Mouse (Mus musculus): ENCODE measurements at regions not wholly inside any gene's neighbourhood (a gene's known extent, or its start where the extent isn't known, plus 50 kb on each side); places are given as distances from the start of the nearest gene placed in this dataset.

GRCm38 (mm10) chr8:128223092-128223491 is 135.3 kb upstream of the Nrp1 start:
- in situ Hi-C loops (cut with MboI, MseI): no loop called here

- in situ Hi-C loops (cut with MboI, MseI): no loop called here
Observed at GRCm38 (mm10) chr8:128223522-128223921, 134.9 kb upstream of the Nrp1 start.

- in situ Hi-C loops (cut with MboI, MseI): no loop called here
Observed at GRCm38 (mm10) chr8:128225123-128225522, 133.3 kb upstream of the Nrp1 start.

- in situ Hi-C loops (cut with MboI, MseI): no loop called here
Observed at GRCm38 (mm10) chr8:128235071-128235470, 123.3 kb upstream of the Nrp1 start.

- in situ Hi-C loops (cut with MboI, MseI): no loop called here
Observed at GRCm38 (mm10) chr8:128235527-128235926, 122.9 kb upstream of the Nrp1 start.

- in situ Hi-C loops (cut with MboI, MseI): no loop called here
Observed at GRCm38 (mm10) chr8:128236097-128236496, 122.3 kb upstream of the Nrp1 start.

- in situ Hi-C loops (cut with MboI, MseI): no loop called here
Observed at GRCm38 (mm10) chr8:128238948-128239347, 119.5 kb upstream of the Nrp1 start.

GRCm38 (mm10) chr8:128239783-128240182 is 118.6 kb upstream of the Nrp1 start:
- in situ Hi-C loops (cut with MboI, MseI): no loop called here

- in situ Hi-C loops (cut with MboI, MseI): no loop called here
Observed at GRCm38 (mm10) chr8:128241200-128241599, 117.2 kb upstream of the Nrp1 start.

- in situ Hi-C loops (cut with MboI, MseI): no loop called here
Observed at GRCm38 (mm10) chr8:128242465-128243251, 115.7 kb upstream of the Nrp1 start.

- in situ Hi-C loops (cut with MboI, MseI): no loop called here
Observed at GRCm38 (mm10) chr8:128251723-128252122, 106.7 kb upstream of the Nrp1 start.

GRCm38 (mm10) chr8:128260836-128261235 is 97.6 kb upstream of the Nrp1 start:
- in situ Hi-C loops (cut with MboI, MseI): no loop called here

- in situ Hi-C loops (cut with MboI, MseI): no loop called here
Observed at GRCm38 (mm10) chr8:128261367-128261766, 97.0 kb upstream of the Nrp1 start.

- in situ Hi-C loops (cut with MboI, MseI): no loop called here
Observed at GRCm38 (mm10) chr8:128263251-128263947, 95.0 kb upstream of the Nrp1 start.

- in situ Hi-C loops (cut with MboI, MseI): no loop called here
Observed at GRCm38 (mm10) chr8:128267261-128267660, 91.1 kb upstream of the Nrp1 start.

GRCm38 (mm10) chr8:128268010-128268409 is 90.4 kb upstream of the Nrp1 start:
- in situ Hi-C loops (cut with MboI, MseI): no loop called here

- in situ Hi-C loops (cut with MboI, MseI): no loop called here
Observed at GRCm38 (mm10) chr8:128269546-128269945, 88.9 kb upstream of the Nrp1 start.

- in situ Hi-C loops (cut with MboI, MseI): no loop called here
Observed at GRCm38 (mm10) chr8:128272866-128273344, 85.5 kb upstream of the Nrp1 start.

- in situ Hi-C loops (cut with MboI, MseI): no loop called here
Observed at GRCm38 (mm10) chr8:128276475-128276874, 81.9 kb upstream of the Nrp1 start.

- in situ Hi-C loops (cut with MboI, MseI): no loop called here
Observed at GRCm38 (mm10) chr8:128282802-128283201, 75.6 kb upstream of the Nrp1 start.

GRCm38 (mm10) chr8:128283365-128283764 is 75.0 kb upstream of the Nrp1 start:
- in situ Hi-C loops (cut with MboI, MseI): no loop called here

- in situ Hi-C loops (cut with MboI, MseI): no loop called here
Observed at GRCm38 (mm10) chr8:128284816-128285215, 73.6 kb upstream of the Nrp1 start.

GRCm38 (mm10) chr8:128290076-128290475 is 68.3 kb upstream of the Nrp1 start:
- in situ Hi-C loops (cut with MboI, MseI): no loop called here
